In genomic region chr11:53308884-53309310, GRCm38 (mm10) we compare ENCODE assay signal across 9 mouse cellular contexts. TPM values are rescaled to one million over a fixed set of nuclear protein-coding genes. Genes with fewer than 3 reads are reported as not detected.
DNase-seq lines count a peak whose midpoint lies in the region; ATAC-seq and TF ChIP-seq lines count a peak whose summit lies in the region.
"Had no signal": no experiment of that assay in that cellular context is flagged by ENCODE, and none has a peak within 500 bp of the region (broad histone marks: within the 10 kb centered on the region; RNA-seq: fewer than 3 reads in every experiment).

No protein-coding gene starts in this region.

- no peak for DNase-seq in liver, embryonic 11.5 days (ENCODE audit: low spot score)
- DNase-seq in gastrocnemius, adult 8-10 months (ENCODE audit: low spot score in 2 of 2): peak; percentile 78 to 79
- peak; percentile 56 to 73 for DNase-seq in lung, postnatal 4 days
- DNase-seq in right cerebral cortex, postnatal 4 days: no peak
- DNase-seq in thymus, postnatal 4 days: no peak
- DNase-seq in cerebellum, adult 9-10 months: no peak
- DNase-seq: liver, embryonic 13.5 days had no signal

- no peak overlapping the region for H3K9ac ChIP-seq in liver, embryonic 15.5 days
- no peak overlapping the region for H3K9ac ChIP-seq in liver, embryonic 11.5 days (ENCODE audit: low read depth, low read length)
- no peak overlapping the region for H3K9ac ChIP-seq in intestine, postnatal 0 days (ENCODE audit: low read depth, low read length)
- H3K9ac ChIP-seq: liver, embryonic 13.5 days had no signal

- WGBS in liver, embryonic 15.5 days (ENCODE audit: insufficient replicate concordance): 40% methylated on average over 2 of the region's 2 CpGs
- 67% methylated on average over 2 of the region's 2 CpGs for WGBS in liver, embryonic 11.5 days
- 43% methylated on average over 2 of the region's 2 CpGs for WGBS in intestine, postnatal 0 days

- no peaks in the 10 kb centered on the region; the same call in 1 of the 2 replicates for H3K27me3 ChIP-seq in liver, embryonic 15.5 days
- H3K27me3 ChIP-seq in liver, embryonic 11.5 days (replicated peaks; ENCODE audit: control insufficient read depth, insufficient read depth, low read length): no peaks in the 10 kb centered on the region
- no peaks in the 10 kb centered on the region for H3K27me3 ChIP-seq in intestine, postnatal 0 days (replicated peaks; ENCODE audit: control insufficient read depth, insufficient read depth, low read length)

- H3K4me2 ChIP-seq in liver, embryonic 15.5 days: no peak overlapping the region
- H3K4me2 ChIP-seq in liver, embryonic 11.5 days: no peak overlapping the region
- H3K4me2 ChIP-seq in intestine, postnatal 0 days (replicated peaks; ENCODE audit: low read depth): no peak overlapping the region
- H3K4me2 ChIP-seq: liver, embryonic 13.5 days had no signal

- TF ChIP-seq CTCF in intestine, postnatal 0 days (IDR thresholded peaks at IDR 0.05; ENCODE audit: low read depth): no peak

- H3K27ac ChIP-seq in liver, embryonic 15.5 days (replicated peaks): peak overlapping the region; percentile 48
- no peak overlapping the region for H3K27ac ChIP-seq in liver, embryonic 11.5 days (ENCODE audit: low read depth, low read length)
- H3K27ac ChIP-seq in intestine, postnatal 0 days (ENCODE audit: low read depth, low read length): peak overlapping the region; percentile 82
- H3K27ac ChIP-seq: liver, embryonic 13.5 days had no signal

- H3K4me3 ChIP-seq in liver, embryonic 15.5 days (replicated peaks): no peak overlapping the region
- no peak overlapping the region for H3K4me3 ChIP-seq in liver, embryonic 11.5 days (ENCODE audit: low read depth, low read length)
- H3K4me3 ChIP-seq in intestine, postnatal 0 days (ENCODE audit: low read depth, low read length): no peak overlapping the region
- H3K4me3 ChIP-seq: liver, embryonic 13.5 days had no signal

- no peaks in the 10 kb centered on the region for H3K9me3 ChIP-seq in liver, embryonic 15.5 days (replicated peaks)
- no peaks in the 10 kb centered on the region for H3K9me3 ChIP-seq in liver, embryonic 11.5 days (ENCODE audit: control insufficient read depth, low read length)
- no peaks in the 10 kb centered on the region for H3K9me3 ChIP-seq in intestine, postnatal 0 days (ENCODE audit: control insufficient read depth)
- H3K9me3 ChIP-seq: liver, embryonic 13.5 days had no signal

- no peaks in the 10 kb centered on the region for H3K36me3 ChIP-seq in liver, embryonic 15.5 days (replicated peaks)
- no peaks in the 10 kb centered on the region for H3K36me3 ChIP-seq in liver, embryonic 11.5 days (ENCODE audit: control insufficient read depth, insufficient read depth, low read length)
- no peaks in the 10 kb centered on the region for H3K36me3 ChIP-seq in intestine, postnatal 0 days (ENCODE audit: control insufficient read depth, insufficient read depth)
- H3K36me3 ChIP-seq: liver, embryonic 13.5 days had no signal

- ATAC-seq in liver, embryonic 15.5 days (ENCODE audit: insufficient read depth): peak; percentile 31; the same call in 1 of the 2 replicates
- ATAC-seq in liver, embryonic 11.5 days (replicated peaks; ENCODE audit: low FRiP score): no peak
- 0 out of 2 replicates have a peak, but pooled peaks have one; percentile 6 for ATAC-seq in intestine, postnatal 0 days

- H3K4me1 ChIP-seq in liver, embryonic 15.5 days (replicated peaks): peaks cover 14% of the 10 kb centered on the region; the same call in 1 of the 2 replicates
- 0 out of 2 replicates have a peak, but pooled peaks cover 4% of the 10 kb centered on the region for H3K4me1 ChIP-seq in liver, embryonic 11.5 days (replicated peaks; ENCODE audit: control insufficient read depth, insufficient read depth, low read length)
- H3K4me1 ChIP-seq in intestine, postnatal 0 days (replicated peaks; ENCODE audit: control insufficient read depth, insufficient read depth, low read length): peaks cover 10% of the 10 kb centered on the region; the same call in 1 of the 2 replicates

RNA-seq across cellular contexts. Expression of gene Hspa4, which starts 8.6 kb away (rescaled TPM):
- 37.1 and 41.7 TPM in 2 replicates for polyA plus RNA-seq in liver, embryonic 15.5 days (2015; fragmentation: Nextera tagmentation; extraction: Ambion mirVana)
- 154 and 166 TPM in 2 replicates for polyA plus RNA-seq in liver, embryonic 11.5 days (2014; fragmentation: Nextera tagmentation; extraction: Ambion mirVana)
- 10 to 100 TPM; 68.4 to 86.4 (median 78.9) TPM for total RNA-seq in gastrocnemius, adult 8-10 months (2022)
- polyA plus RNA-seq in intestine, postnatal 0 days (2015; fragmentation: Nextera tagmentation; extraction: Ambion mirVana): 65.8 and 67.6 TPM in 2 replicates

RNA-seq across cellular contexts. Expression of gene Zcchc10, which starts 15.6 kb away (rescaled TPM):
- polyA plus RNA-seq in liver, embryonic 15.5 days (2015; fragmentation: Nextera tagmentation; extraction: Ambion mirVana): 7.2 and 7.8 TPM in 2 replicates
- 36.7 and 37.9 TPM in 2 replicates for polyA plus RNA-seq in liver, embryonic 11.5 days (2014; fragmentation: Nextera tagmentation; extraction: Ambion mirVana)
- 10 to 100 TPM in 1 of 4 experiments, 1 to 10 TPM in 3; 5.1 to 11.2 (median 6.2) TPM for total RNA-seq in gastrocnemius, adult 8-10 months (2022)
- polyA plus RNA-seq in intestine, postnatal 0 days (2015; fragmentation: Nextera tagmentation; extraction: Ambion mirVana): 10.1 and 10.8 TPM in 2 replicates

RNA-seq across cellular contexts. Expression of gene Aff4, which starts 41.7 kb away (rescaled TPM):
- polyA plus RNA-seq in liver, embryonic 15.5 days (2015; fragmentation: Nextera tagmentation; extraction: Ambion mirVana): 8.0 and 9.7 TPM in 2 replicates
- 16.5 and 17.3 TPM in 2 replicates for polyA plus RNA-seq in liver, embryonic 11.5 days (2014; fragmentation: Nextera tagmentation; extraction: Ambion mirVana)
- 100 to 1,000 TPM in 1 of 4 experiments, 10 to 100 TPM in 3; 72.4 to 108 (median 78.6) TPM for total RNA-seq in gastrocnemius, adult 8-10 months (2022)
- 19.0 and 23.6 TPM in 2 replicates for polyA plus RNA-seq in intestine, postnatal 0 days (2015; fragmentation: Nextera tagmentation; extraction: Ambion mirVana)

Comparison
In these comparisons a context has a peak if more than half of its experiments do, and no peak if none do; other contexts are left out.
1. DNase-seq: peak in gastrocnemius, adult 8-10 months (2 of 2) and lung, postnatal 4 days (2 of 2); none in liver, embryonic 11.5 days (single experiment), right cerebral cortex, postnatal 4 days (single experiment), thymus, postnatal 4 days (single experiment) and cerebellum, adult 9-10 months (single experiment).